Mouse (Mus musculus): Measurements from ENCODE around the gene Kmt2a. TPM values are rescaled to one million over a fixed set of nuclear protein-coding genes. Genes with fewer than 3 reads are reported as not detected.

Kmt2a gene
- 14.1 and 22.3 TPM in 2 replicates for polyA plus RNA-seq (2015; fragmentation: Nextera tagmentation; extraction: Ambion mirVana)

DNA sequence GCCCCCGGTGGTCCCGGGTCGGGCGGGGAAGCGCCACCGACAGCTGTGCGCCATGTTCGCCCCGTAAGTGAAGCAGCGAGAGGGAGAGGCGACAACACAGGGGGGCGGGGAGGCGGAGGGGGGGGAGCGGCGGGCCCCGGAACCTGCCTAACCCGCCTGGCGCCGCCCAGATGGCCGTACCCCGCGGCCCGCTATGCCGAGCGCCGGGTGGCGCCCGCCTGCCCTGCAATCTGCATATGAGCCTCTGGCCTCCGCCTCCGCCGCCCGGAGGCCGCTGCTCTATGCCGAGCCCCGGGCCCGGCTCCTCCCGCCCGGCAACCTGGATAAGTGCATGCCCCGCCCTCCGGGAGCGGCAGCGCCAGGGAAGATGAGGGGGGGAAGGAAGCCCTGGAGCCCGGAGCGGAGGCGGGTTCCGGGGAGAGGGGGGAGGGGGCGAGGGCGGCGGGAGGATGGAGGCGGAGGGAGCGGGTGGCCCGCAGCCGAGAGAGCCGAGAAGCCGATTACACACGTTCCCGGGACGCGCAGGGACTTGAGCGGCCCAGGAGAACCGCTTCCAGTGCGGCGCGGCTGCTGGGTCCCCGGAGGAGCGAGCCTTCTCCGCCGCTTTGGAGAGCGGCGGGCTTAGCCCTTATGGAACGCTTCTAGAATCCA, at the start of gene Kmt2a:
Gene Kmt2a (minus strand): TSS at position 76 of the 651 bp plus-strand sequence.
- Histone ChIP-seq H3K9me3 (replicated peaks; ENCODE audit: control insufficient read depth, low read length, poor library complexity, severe bottlenecking) (no peaks in the 10 kb centered on the region), H3K4me1 (ENCODE audit: control insufficient read depth, insufficient read depth, low read length) (peaks cover 37% of the 10 kb centered on the region), H3K27ac (ENCODE audit: low read length) (peak within 1 kb of the TSS; percentile 98), H3K4me2 (ENCODE audit: low read length) (peak within 1 kb of the TSS; percentile 92), H3K27me3 (ENCODE audit: control insufficient read depth, insufficient read depth, low read depth, low read length) (no peaks in the 10 kb centered on the region), H3K9ac (ENCODE audit: low read depth, low read length) (peak within 1 kb of the TSS; percentile 89), H3K36me3 (ENCODE audit: control insufficient read depth, insufficient read depth, low read length) (no peaks in the 10 kb centered on the region), H3K4me3 (ENCODE audit: low read depth, low read length) (peak within 1 kb of the TSS; percentile 78)
- ATAC-seq = peak; percentile 72
- WGBS = under 1% methylated on average over 52 of the region's 71 CpGs

DNA sequence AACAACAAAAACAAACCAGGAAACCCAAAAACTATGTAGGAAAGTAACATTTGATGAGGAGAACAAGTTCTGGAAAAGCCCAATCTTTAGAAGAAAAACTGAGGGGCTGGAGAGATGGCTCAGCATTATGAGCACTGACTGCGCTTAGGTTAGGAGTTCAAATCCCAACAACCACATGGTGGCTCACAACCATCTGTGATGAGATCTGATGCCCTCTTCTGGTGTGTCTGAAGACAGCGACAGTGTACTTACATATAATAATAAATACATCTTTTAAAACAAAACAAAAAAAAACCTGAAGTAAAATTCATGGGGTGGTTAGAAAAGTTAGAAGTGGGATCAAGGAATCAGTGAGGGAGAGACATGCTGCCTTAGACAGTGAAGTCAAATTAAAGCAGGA, 40.4 kb upstream of the Kmt2a start:
- no peaks in the 10 kb centered on the region for H3K36me3 ChIP-seq (ENCODE audit: control insufficient read depth, insufficient read depth, low read length)
- peak overlapping the region; percentile 54 for H3K4me2 ChIP-seq (ENCODE audit: low read length)
- no peaks in the 10 kb centered on the region for H3K27me3 ChIP-seq (ENCODE audit: control insufficient read depth, insufficient read depth, low read depth, low read length)
- H3K4me1 ChIP-seq (ENCODE audit: control insufficient read depth, insufficient read depth, low read length) = peaks cover 17% of the 10 kb centered on the region
- H3K9me3 ChIP-seq (replicated peaks; ENCODE audit: control insufficient read depth, low read length, poor library complexity, severe bottlenecking) = no peaks in the 10 kb centered on the region
- H3K9ac ChIP-seq (ENCODE audit: low read depth, low read length) = no peak overlapping the region
- 73% methylated on average over 2 of the region's 2 CpGs for WGBS
- ATAC-seq = no peak
- peak overlapping the region; percentile 94 for H3K27ac ChIP-seq (ENCODE audit: low read length)
- H3K4me3 ChIP-seq (ENCODE audit: low read depth, low read length) = peak overlapping the region; percentile 70

DNA sequence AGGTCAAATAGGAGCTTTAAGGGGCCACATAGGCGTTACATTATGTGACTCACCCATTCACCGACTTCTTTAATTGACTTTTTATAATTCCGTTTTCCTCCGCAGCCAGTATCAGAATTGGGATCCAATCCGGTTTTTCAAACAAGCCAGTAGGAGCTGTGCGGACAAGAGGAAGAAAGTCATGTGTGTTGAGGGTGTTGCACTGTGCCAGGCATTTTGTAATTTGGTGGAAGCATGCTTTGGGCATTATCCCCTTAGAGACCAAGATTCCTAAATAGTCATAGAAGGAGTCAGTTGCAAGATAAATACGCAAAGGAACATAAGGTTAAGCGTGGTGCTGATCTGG, 40.0 kb upstream of the Kmt2a start:
- under 1% methylated on average over 8 of the region's 8 CpGs for WGBS
- H3K4me3 ChIP-seq (ENCODE audit: low read depth, low read length) = peak overlapping the region; percentile 70
- H3K27ac ChIP-seq (ENCODE audit: low read length) = peak overlapping the region; percentile 94
- H3K4me2 ChIP-seq (ENCODE audit: low read length) = peak overlapping the region; percentile 54
- peak overlapping the region; percentile 75 for H3K9ac ChIP-seq (ENCODE audit: low read depth, low read length)
- no peaks in the 10 kb centered on the region for H3K36me3 ChIP-seq (ENCODE audit: control insufficient read depth, insufficient read depth, low read length)
- H3K9me3 ChIP-seq (replicated peaks; ENCODE audit: control insufficient read depth, low read length, poor library complexity, severe bottlenecking) = no peaks in the 10 kb centered on the region
- H3K4me1 ChIP-seq (ENCODE audit: control insufficient read depth, insufficient read depth, low read length) = peaks cover 17% of the 10 kb centered on the region
- ATAC-seq = peak; percentile 95
- H3K27me3 ChIP-seq (ENCODE audit: control insufficient read depth, insufficient read depth, low read depth, low read length) = no peaks in the 10 kb centered on the region

DNA sequence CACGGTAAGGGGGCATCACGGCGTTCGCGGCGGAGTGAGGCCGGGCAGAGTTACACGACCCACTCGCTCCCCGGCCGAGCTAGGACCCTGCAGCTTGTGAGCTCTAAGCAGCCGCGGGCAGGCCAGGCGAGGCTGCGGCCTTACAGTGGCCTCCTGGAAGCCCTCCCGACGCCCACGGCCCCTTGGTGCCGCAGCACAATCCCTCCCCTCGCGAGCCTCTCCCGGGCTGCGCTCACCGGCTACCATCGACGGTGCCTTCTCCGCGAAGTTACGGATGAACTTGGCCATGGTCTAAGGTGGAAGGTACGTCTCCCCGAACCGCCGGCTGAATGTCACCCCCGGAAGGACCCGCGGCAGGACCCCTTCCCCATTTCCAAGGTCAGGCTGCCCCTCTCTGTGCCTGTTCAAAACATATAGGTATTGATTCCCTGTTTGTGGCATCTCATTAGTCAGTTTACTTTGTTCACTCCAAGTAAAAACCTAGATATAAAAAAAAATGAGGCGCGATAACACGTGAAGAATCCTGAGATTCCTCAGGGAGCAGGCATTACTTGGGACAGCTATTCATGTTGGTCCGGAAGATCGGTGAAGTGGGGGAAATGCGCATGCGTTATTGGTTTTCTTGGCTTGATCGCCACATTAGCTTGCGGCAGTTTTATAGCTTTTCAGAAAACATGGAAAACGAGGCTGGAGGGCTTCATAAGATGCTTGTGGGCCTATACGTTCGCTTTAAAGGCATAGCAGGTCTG, 39.5 kb upstream of the Kmt2a start, which contains the start of gene Atp5l:
Gene Atp5l (minus strand): TSS at position 369 of the 749 bp plus-strand sequence.
- no peaks in the 10 kb centered on the region for H3K36me3 ChIP-seq (ENCODE audit: control insufficient read depth, insufficient read depth, low read length)
- H3K9me3 ChIP-seq (replicated peaks; ENCODE audit: control insufficient read depth, low read length, poor library complexity, severe bottlenecking) = no peaks in the 10 kb centered on the region
- peak within 1 kb of the TSS; percentile 94 for H3K27ac ChIP-seq (ENCODE audit: low read length)
- peak within 1 kb of the TSS; percentile 92 for H3K4me2 ChIP-seq (ENCODE audit: low read length)
- peak within 1 kb of the TSS; percentile 70 for H3K4me3 ChIP-seq (ENCODE audit: low read depth, low read length)
- under 1% methylated on average over 48 of the region's 48 CpGs for WGBS
- H3K27me3 ChIP-seq (ENCODE audit: control insufficient read depth, insufficient read depth, low read depth, low read length) = no peaks in the 10 kb centered on the region
- peak; percentile 91 for ATAC-seq
- peaks cover 17% of the 10 kb centered on the region for H3K4me1 ChIP-seq (ENCODE audit: control insufficient read depth, insufficient read depth, low read length)
- H3K9ac ChIP-seq (ENCODE audit: low read depth, low read length) = peak within 1 kb of the TSS; percentile 75

DNA sequence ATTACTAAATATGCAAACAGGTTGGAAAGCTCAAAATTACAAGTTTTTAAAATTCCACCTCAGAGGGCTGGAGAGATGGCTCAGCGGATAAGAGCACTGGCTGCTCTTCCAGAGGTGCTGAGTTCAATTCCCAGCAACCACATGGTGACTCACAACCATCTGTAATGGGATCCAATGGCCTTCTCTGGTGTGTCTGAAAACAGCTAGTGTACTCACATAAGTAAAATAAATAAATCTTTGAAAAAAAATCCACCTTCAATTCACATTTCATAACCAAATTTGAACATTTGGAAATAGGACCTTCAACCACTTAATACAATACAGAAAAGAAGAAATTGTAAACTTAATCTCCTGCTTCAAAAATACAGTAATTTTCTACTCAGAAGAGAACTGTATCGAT, 38.5 kb upstream of the Kmt2a start:
- Histone ChIP-seq H3K4me1 (ENCODE audit: control insufficient read depth, insufficient read depth, low read length) (peaks cover 20% of the 10 kb centered on the region), H3K4me2 (ENCODE audit: low read length) (peak overlapping the region; percentile 92), H3K27me3 (ENCODE audit: control insufficient read depth, insufficient read depth, low read depth, low read length) (no peaks in the 10 kb centered on the region), H3K9ac (ENCODE audit: low read depth, low read length) (peak overlapping the region; percentile 75), H3K9me3 (replicated peaks; ENCODE audit: control insufficient read depth, low read length, poor library complexity, severe bottlenecking) (no peaks in the 10 kb centered on the region), H3K27ac (ENCODE audit: low read length) (no peak overlapping the region), H3K36me3 (ENCODE audit: control insufficient read depth, insufficient read depth, low read length) (no peaks in the 10 kb centered on the region), H3K4me3 (ENCODE audit: low read depth, low read length) (peak overlapping the region; percentile 70)
- WGBS = 44% methylated on average over 2 of the region's 2 CpGs
- no peak for ATAC-seq

DNA sequence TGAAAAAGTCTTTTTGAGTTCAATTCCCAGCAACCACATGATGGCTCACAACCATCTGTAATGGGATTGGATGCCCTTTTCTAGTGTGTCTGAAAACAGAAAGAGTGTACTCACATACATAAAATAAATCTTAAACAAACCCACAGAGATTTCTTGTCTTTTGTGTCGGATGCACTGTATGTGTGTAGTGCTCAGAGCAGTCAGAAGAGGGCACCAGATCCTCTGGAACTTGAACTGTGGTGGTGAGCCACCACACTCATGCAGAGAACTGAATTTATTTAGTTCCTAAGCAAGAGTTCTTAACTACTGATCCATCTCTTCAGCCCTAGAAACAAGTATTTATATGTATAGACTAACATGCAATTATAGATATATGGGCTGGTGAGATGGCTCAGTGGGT, 35.1 kb upstream of the Kmt2a start:
- no peaks in the 10 kb centered on the region for H3K27me3 ChIP-seq (ENCODE audit: control insufficient read depth, insufficient read depth, low read depth, low read length)
- WGBS = 44% methylated on average over 1 of the region's 1 CpGs

DNA sequence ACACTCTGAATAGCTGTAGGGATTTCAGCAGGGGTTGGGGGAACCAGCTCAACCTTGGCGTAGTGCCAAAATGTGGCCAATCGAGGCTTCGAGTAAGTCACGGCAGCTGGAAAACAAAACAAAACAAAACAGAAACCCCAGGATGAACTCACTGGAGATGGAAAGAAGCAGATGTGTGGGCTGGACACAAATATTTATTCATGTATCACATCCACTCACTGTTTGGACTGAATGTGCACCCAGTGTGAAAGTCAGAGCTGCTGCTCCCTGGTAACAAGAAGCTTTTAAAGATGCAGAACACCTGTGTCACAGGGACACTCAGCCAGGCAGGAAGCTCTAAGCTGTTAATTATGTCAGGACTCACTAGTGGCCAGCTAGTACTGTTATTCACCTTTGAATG, 33.6 kb upstream of the Kmt2a start:
- H3K4me2 ChIP-seq (ENCODE audit: low read length) = no peak overlapping the region
- no peak overlapping the region for H3K4me3 ChIP-seq (ENCODE audit: low read depth, low read length)
- H3K27me3 ChIP-seq (ENCODE audit: control insufficient read depth, insufficient read depth, low read depth, low read length) = no peaks in the 10 kb centered on the region
- 39% methylated on average over 4 of the region's 4 CpGs for WGBS
- H3K27ac ChIP-seq (ENCODE audit: low read length) = no peak overlapping the region
- H3K4me1 ChIP-seq (ENCODE audit: control insufficient read depth, insufficient read depth, low read length) = peaks cover 13% of the 10 kb centered on the region
- peaks cover 8% of the 10 kb centered on the region for H3K36me3 ChIP-seq (ENCODE audit: control insufficient read depth, insufficient read depth, low read length)
- no peak overlapping the region for H3K9ac ChIP-seq (ENCODE audit: low read depth, low read length)
- no peaks in the 10 kb centered on the region for H3K9me3 ChIP-seq (replicated peaks; ENCODE audit: control insufficient read depth, low read length, poor library complexity, severe bottlenecking)
- ATAC-seq = no peak

More for the DNA sequence above, 35.1 kb upstream of the Kmt2a start:
- no peak for ATAC-seq
- Histone ChIP-seq H3K9me3 (replicated peaks; ENCODE audit: control insufficient read depth, low read length, poor library complexity, severe bottlenecking) (no peaks in the 10 kb centered on the region), H3K4me3 (ENCODE audit: low read depth, low read length) (no peak overlapping the region), H3K27ac (ENCODE audit: low read length) (no peak overlapping the region), H3K36me3 (ENCODE audit: control insufficient read depth, insufficient read depth, low read length) (peaks cover 4% of the 10 kb centered on the region; the same call in 1 of the 2 replicates), H3K4me2 (ENCODE audit: low read length) (no peak overlapping the region), H3K4me1 (ENCODE audit: control insufficient read depth, insufficient read depth, low read length) (peaks cover 13% of the 10 kb centered on the region), H3K9ac (ENCODE audit: low read depth, low read length) (no peak overlapping the region)

DNA sequence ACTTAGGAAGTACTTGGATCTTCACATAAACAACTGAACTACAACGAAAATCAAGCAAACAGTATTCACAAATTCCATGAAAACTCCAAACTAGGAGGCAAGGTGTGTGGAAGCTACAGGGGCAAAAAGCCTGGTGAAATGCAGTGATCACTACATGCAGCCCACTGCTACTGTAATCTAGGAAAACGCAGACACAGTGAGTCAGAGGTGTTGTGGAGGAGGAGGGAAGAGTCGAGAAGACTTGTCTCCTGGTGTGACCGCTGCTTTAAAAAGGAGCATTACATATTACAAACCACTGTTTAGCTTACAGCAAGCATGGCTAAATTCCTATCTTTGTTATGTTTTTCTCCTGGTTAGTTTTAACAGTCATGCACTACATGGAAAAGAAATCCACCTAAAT, 30.3 kb upstream of the Kmt2a start:
- WGBS = 96% methylated on average over 4 of the region's 4 CpGs
- Histone ChIP-seq H3K27me3 (ENCODE audit: control insufficient read depth, insufficient read depth, low read depth, low read length) (no peaks in the 10 kb centered on the region), H3K4me1 (ENCODE audit: control insufficient read depth, insufficient read depth, low read length) (peaks cover 3% of the 10 kb centered on the region), H3K4me3 (ENCODE audit: low read depth, low read length) (no peak overlapping the region), H3K9ac (ENCODE audit: low read depth, low read length) (no peak overlapping the region), H3K27ac (ENCODE audit: low read length) (no peak overlapping the region), H3K9me3 (replicated peaks; ENCODE audit: control insufficient read depth, low read length, poor library complexity, severe bottlenecking) (no peaks in the 10 kb centered on the region), H3K36me3 (ENCODE audit: control insufficient read depth, insufficient read depth, low read length) (peaks cover 8% of the 10 kb centered on the region), H3K4me2 (ENCODE audit: low read length) (no peak overlapping the region)
- no peak for ATAC-seq

DNA sequence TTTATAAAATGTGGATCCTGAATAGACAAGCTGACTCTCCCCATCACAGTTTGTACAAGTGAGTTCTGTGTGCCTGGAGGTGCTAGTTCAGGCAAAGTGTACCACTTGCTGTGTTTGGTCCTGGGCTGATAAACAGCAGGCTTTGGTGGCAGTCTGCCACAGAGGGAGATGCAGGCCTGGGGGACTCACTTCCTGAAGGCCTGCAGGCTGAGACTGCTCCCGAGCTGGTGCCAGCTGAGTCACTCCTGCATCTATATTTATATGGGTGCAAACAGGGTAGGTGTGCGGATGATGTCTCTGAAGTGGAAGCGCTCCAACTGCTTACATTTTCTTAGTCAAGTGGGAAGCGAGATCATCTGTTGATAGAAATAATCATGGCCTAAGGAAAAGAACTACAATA, 24.5 kb upstream of the Kmt2a start:
- WGBS = 78% methylated on average over 4 of the region's 4 CpGs
- no peaks in the 10 kb centered on the region for H3K9me3 ChIP-seq (replicated peaks; ENCODE audit: control insufficient read depth, low read length, poor library complexity, severe bottlenecking)
- no peak overlapping the region for H3K4me3 ChIP-seq (ENCODE audit: low read depth, low read length)
- no peak overlapping the region for H3K4me2 ChIP-seq (ENCODE audit: low read length)
- no peak overlapping the region for H3K9ac ChIP-seq (ENCODE audit: low read depth, low read length)
- no peak for ATAC-seq
- no peak overlapping the region for H3K27ac ChIP-seq (ENCODE audit: low read length)
- H3K4me1 ChIP-seq (ENCODE audit: control insufficient read depth, insufficient read depth, low read length) = no peaks in the 10 kb centered on the region
- H3K36me3 ChIP-seq (ENCODE audit: control insufficient read depth, insufficient read depth, low read length) = peaks cover 2% of the 10 kb centered on the region
- no peaks in the 10 kb centered on the region for H3K27me3 ChIP-seq (ENCODE audit: control insufficient read depth, insufficient read depth, low read depth, low read length)
